Mouse (Mus musculus): ENCODE measurements around the gene Ifi35. TPM values are rescaled to one million over a fixed set of nuclear protein-coding genes. Genes with fewer than 3 reads are reported as not detected.
A peak's percentile ranks its signal among the peaks of the same experiment; 100 is the strongest.
"Not testable (repeated sequence)": the region's sequence is repeated elsewhere in the genome, so short reads cannot be mapped to it uniquely, and the experiment has no call there.

Ifi35 gene
- polyA plus RNA-seq, 1 experiment from 2014 or later = 3.8 TPM

- Histone ChIP-seq H3K4me3 (no peak overlapping the region), H3K4me1 (replicated peaks) (peaks cover 58% of the 10 kb centered on the region), H3K9ac (no peak overlapping the region), H3K36me3 (peaks cover 17% of the 10 kb centered on the region), H3K27me3 (no peaks in the 10 kb centered on the region), H3K9me3 (no peaks in the 10 kb centered on the region), H3K27ac (replicated peaks) (no peak overlapping the region), H3K4me2 (no peak overlapping the region)
- ATAC-seq (ENCODE audit: low read depth) = no peak
- WGBS = 64% methylated on average over 5 of the region's 5 CpGs
Measured at GRCm38 (mm10) chr11:101474298-101474697, 26.1 kb downstream of the Ifi35 start.

GRCm38 (mm10) chr11:101476361-101476760 is 28.2 kb downstream of the Ifi35 start:
- not testable (repeated sequence) for H3K27me3 ChIP-seq; H3K9me3 ChIP-seq; H3K9ac ChIP-seq; H3K36me3 ChIP-seq; ATAC-seq (ENCODE audit: low read depth); H3K27ac ChIP-seq (replicated peaks); H3K4me3 ChIP-seq; H3K4me2 ChIP-seq
- WGBS = 81% methylated on average over 4 of the region's 4 CpGs
- H3K4me1 ChIP-seq (replicated peaks) = peaks cover 51% of the 10 kb centered on the region

- peaks cover 43% of the 10 kb centered on the region for H3K4me1 ChIP-seq (replicated peaks)
- no peak overlapping the region for H3K4me2 ChIP-seq
- 7% methylated on average over 4 of the region's 4 CpGs for WGBS
- H3K27ac ChIP-seq (replicated peaks) = peak overlapping the region; percentile 90
- ATAC-seq (ENCODE audit: low read depth) = peak; percentile 54
- H3K4me3 ChIP-seq = no peak overlapping the region
- H3K9ac ChIP-seq = no peak overlapping the region
- no peaks in the 10 kb centered on the region for H3K9me3 ChIP-seq
- H3K36me3 ChIP-seq = no peaks in the 10 kb centered on the region
- H3K27me3 ChIP-seq = no peaks in the 10 kb centered on the region
Measured at GRCm38 (mm10) chr11:101477194-101477551, 29.0 kb downstream of the Ifi35 start.

GRCm38 (mm10) chr11:101477552-101478211 is 29.5 kb downstream of the Ifi35 start:
- ATAC-seq (ENCODE audit: low read depth) = peak; percentile 79

GRCm38 (mm10) chr11:101479171-101479635 is 31.0 kb downstream of the Ifi35 start:
- peaks cover 40% of the 10 kb centered on the region for H3K4me1 ChIP-seq (replicated peaks)
- ATAC-seq (ENCODE audit: low read depth) = peak; percentile 19; the same call in 1 of the 2 replicates
- H3K27ac ChIP-seq (replicated peaks) = peak overlapping the region; percentile 90
- peak overlapping the region; percentile 50 for H3K9ac ChIP-seq
- peak overlapping the region; percentile 45 for H3K4me2 ChIP-seq
- WGBS = 4% methylated on average over 18 of the region's 18 CpGs
- H3K27me3 ChIP-seq = no peaks in the 10 kb centered on the region
- peak overlapping the region; percentile 17 for H3K4me3 ChIP-seq
- no peaks in the 10 kb centered on the region for H3K9me3 ChIP-seq
- no peaks in the 10 kb centered on the region for H3K36me3 ChIP-seq

More at GRCm38 (mm10) chr11:101477552-101478211, 29.5 kb downstream of the Ifi35 start:
- Histone ChIP-seq H3K4me1 (replicated peaks) (peaks cover 38% of the 10 kb centered on the region), H3K9me3 (no peaks in the 10 kb centered on the region), H3K9ac (no peak overlapping the region), H3K36me3 (no peaks in the 10 kb centered on the region), H3K4me2 (no peak overlapping the region), H3K27ac (replicated peaks) (peak overlapping the region; percentile 90), H3K27me3 (no peaks in the 10 kb centered on the region), H3K4me3 (no peak overlapping the region)
- WGBS = 13% methylated on average over 10 of the region's 10 CpGs

GRCm38 (mm10) chr11:101480912-101481311 is 32.7 kb downstream of the Ifi35 start:
- Histone ChIP-seq H3K4me2 (no peak overlapping the region), H3K9ac (no peak overlapping the region), H3K36me3 (no peaks in the 10 kb centered on the region), H3K27me3 (no peaks in the 10 kb centered on the region), H3K4me3 (no peak overlapping the region), H3K27ac (replicated peaks) (no peak overlapping the region), H3K4me1 (replicated peaks) (peaks cover 38% of the 10 kb centered on the region), H3K9me3 (no peaks in the 10 kb centered on the region)
- no peak for ATAC-seq (ENCODE audit: low read depth)
- WGBS = 71% methylated on average over 6 of the region's 6 CpGs

GRCm38 (mm10) chr11:101483804-101484203 is 35.6 kb downstream of the Ifi35 start:
- H3K27me3 ChIP-seq = no peaks in the 10 kb centered on the region
- no peak for ATAC-seq (ENCODE audit: low read depth)
- no peak overlapping the region for H3K4me2 ChIP-seq
- H3K27ac ChIP-seq (replicated peaks) = peak overlapping the region; percentile 59
- H3K9me3 ChIP-seq = no peaks in the 10 kb centered on the region
- no peak overlapping the region for H3K4me3 ChIP-seq
- H3K36me3 ChIP-seq = no peaks in the 10 kb centered on the region
- H3K9ac ChIP-seq = no peak overlapping the region
- WGBS = 10% methylated on average over 3 of the region's 3 CpGs
- peaks cover 27% of the 10 kb centered on the region for H3K4me1 ChIP-seq (replicated peaks)

GRCm38 (mm10) chr11:101484245-101484644 is 36.0 kb downstream of the Ifi35 start:
- H3K4me1 ChIP-seq (replicated peaks) = peaks cover 23% of the 10 kb centered on the region
- H3K4me2 ChIP-seq = no peak overlapping the region
- no peak overlapping the region for H3K4me3 ChIP-seq
- 71% methylated on average over 6 of the region's 6 CpGs for whole genome bisulfite sequencing
- H3K9ac ChIP-seq = no peak overlapping the region
- ATAC-seq (ENCODE audit: low read depth) = no peak
- H3K9me3 ChIP-seq = no peaks in the 10 kb centered on the region
- no peaks in the 10 kb centered on the region for H3K36me3 ChIP-seq
- peak overlapping the region; percentile 59 for H3K27ac ChIP-seq (replicated peaks)
- no peaks in the 10 kb centered on the region for H3K27me3 ChIP-seq

- Histone ChIP-seq H3K4me3 (no peak overlapping the region), H3K9me3 (no peaks in the 10 kb centered on the region), H3K4me1 (replicated peaks) (peaks cover 17% of the 10 kb centered on the region), H3K27me3 (no peaks in the 10 kb centered on the region), H3K27ac (replicated peaks) (no peak overlapping the region), H3K4me2 (no peak overlapping the region), H3K9ac (no peak overlapping the region), H3K36me3 (no peaks in the 10 kb centered on the region)
- no peak for ATAC-seq (ENCODE audit: low read depth)
- 84% methylated on average over 7 of the region's 7 CpGs for WGBS
Measured at GRCm38 (mm10) chr11:101484814-101485213, 36.6 kb downstream of the Ifi35 start.

GRCm38 (mm10) chr11:101485509-101486028 is 37.4 kb downstream of the Ifi35 start:
- Histone ChIP-seq H3K27ac (replicated peaks) (peak overlapping the region; percentile 67), H3K4me2 (no peak overlapping the region), H3K9ac (0 out of 2 replicates have a peak overlapping the region, but pooled peaks have one; percentile 9), H3K27me3 (no peaks in the 10 kb centered on the region), H3K9me3 (no peaks in the 10 kb centered on the region), H3K4me1 (replicated peaks) (peaks cover 12% of the 10 kb centered on the region), H3K4me3 (no peak overlapping the region), H3K36me3 (no peaks in the 10 kb centered on the region)
- no peak for ATAC-seq (ENCODE audit: low read depth)
- WGBS = 53% methylated on average over 6 of the region's 6 CpGs

GRCm38 (mm10) chr11:101486126-101486525 is 37.9 kb downstream of the Ifi35 start:
- WGBS = 66% methylated on average over 6 of the region's 6 CpGs
- Histone ChIP-seq H3K4me1 (replicated peaks) (peaks cover 12% of the 10 kb centered on the region), H3K4me3 (no peak overlapping the region), H3K36me3 (no peaks in the 10 kb centered on the region), H3K27ac (replicated peaks) (no peak overlapping the region), H3K9ac (no peak overlapping the region), H3K27me3 (no peaks in the 10 kb centered on the region), H3K9me3 (no peaks in the 10 kb centered on the region), H3K4me2 (no peak overlapping the region)
- ATAC-seq (ENCODE audit: low read depth) = no peak

GRCm38 (mm10) chr11:101506269-101506780 is 58.1 kb downstream of the Ifi35 start:
- H3K4me1 ChIP-seq (replicated peaks) = no peaks in the 10 kb centered on the region
- no peak overlapping the region for H3K27ac ChIP-seq (replicated peaks)
- H3K9me3 ChIP-seq = no peaks in the 10 kb centered on the region
- ATAC-seq (ENCODE audit: low read depth) = no peak
- H3K9ac ChIP-seq = no peak overlapping the region
- no peak overlapping the region for H3K4me3 ChIP-seq
- H3K36me3 ChIP-seq = no peaks in the 10 kb centered on the region
- H3K4me2 ChIP-seq = no peak overlapping the region
- no peaks in the 10 kb centered on the region for H3K27me3 ChIP-seq
- 83% methylated on average over 5 of the region's 5 CpGs for WGBS

Data from neural tube, embryonic 13.5 days (tissue).